Mouse (Mus musculus): Measurements from ENCODE around the gene Clock.

Gene Clock

GRCm38 (mm10) chr5:76250948-76251347, 53.6 kb downstream of the Clock start:
- DNase-seq = no peak

- DNase-seq = no peak
Observed at GRCm38 (mm10) chr5:76246539-76246938, 58.1 kb downstream of the Clock start.

DNA sequence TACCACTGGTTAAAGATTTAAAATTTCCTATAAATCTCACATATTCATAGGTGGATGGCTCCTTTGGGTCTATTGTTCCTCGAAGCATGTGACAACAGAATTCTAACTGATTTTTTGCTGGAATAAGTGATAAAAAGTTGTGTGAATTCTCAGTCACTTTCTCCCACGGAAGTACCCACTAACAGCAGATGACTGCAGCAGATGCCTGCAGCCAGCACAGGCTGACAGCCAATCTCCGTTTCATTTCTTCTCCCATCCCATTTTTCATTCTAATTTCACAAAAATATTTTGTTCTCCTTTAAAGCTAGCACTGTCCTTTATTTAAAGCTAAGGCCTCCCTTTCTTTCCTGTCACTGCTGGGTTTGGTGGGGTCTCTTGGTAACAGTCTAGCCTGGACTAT, 59.2 kb downstream of the Clock start:
- no peak for DNase-seq

DNA sequence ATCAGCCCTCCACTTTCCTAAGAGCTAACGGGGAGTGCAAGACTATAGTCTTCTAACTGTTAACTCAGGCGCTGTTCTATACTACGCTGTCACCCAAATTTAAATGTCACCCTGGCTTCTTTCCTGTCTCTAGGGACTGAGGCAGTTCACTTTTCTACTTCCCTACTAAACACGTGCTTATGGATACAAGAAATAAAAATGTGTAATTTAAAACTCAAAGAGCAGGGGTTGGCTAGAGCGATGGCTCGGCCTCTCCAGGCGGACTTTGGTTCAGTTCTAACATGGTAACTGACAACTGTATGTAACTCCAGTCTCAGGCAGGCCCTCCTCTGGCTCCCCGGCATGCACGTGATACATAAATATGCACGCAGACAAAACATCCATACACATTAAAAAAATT, 60.2 kb downstream of the Clock start:
- DNase-seq = no peak

DNA sequence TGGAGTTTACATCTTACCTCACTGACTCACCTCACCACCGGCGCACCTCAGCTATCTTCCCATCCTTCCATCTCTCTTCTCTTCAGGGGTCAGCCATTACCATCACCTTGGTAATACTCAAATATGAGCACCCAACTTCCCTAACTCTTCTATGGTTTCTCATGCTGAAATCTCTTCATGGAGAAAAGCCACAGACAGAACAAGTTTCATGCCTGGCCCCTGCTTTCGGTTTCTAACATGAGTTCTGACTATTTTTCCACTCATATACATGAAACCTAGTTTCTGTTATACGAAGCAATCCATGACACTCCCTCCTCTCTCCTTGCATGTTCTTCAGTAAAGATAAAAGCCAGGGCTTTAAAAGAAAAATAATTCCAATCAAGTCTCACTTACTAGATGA, 60.7 kb downstream of the Clock start:
- DNase-seq = no peak

GRCm38 (mm10) chr5:76243274-76243673, 61.3 kb downstream of the Clock start:
- no peak for DNase-seq

- no peak for DNase-seq
Observed at GRCm38 (mm10) chr5:76231171-76231855, 73.3 kb downstream of the Clock start.

DNA sequence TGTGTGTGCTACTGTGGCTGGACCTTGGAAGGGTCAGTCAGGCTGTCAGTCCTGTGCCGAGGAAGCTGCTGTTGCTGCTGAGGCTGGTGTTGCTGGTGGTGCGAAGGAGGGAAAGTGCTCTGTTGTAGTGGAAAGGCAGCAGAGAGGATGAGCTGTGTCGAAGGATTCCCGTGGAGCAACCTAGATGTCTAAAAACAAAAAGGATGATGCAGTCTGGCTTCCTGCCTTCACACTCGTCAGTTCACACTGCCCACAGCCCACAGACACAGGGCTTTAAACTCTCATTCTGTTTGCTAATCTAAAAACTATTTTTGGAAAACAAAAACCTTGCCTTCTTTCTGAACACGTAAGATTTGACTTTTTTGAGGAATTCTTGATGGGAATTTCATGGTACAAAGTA, 87.9 kb downstream of the Clock start:
- no peak for DNase-seq

GRCm38 (mm10) chr5:76208066-76208465, 96.5 kb downstream of the Clock start:
- no peak for DNase-seq

- DNase-seq = no peak
Observed at GRCm38 (mm10) chr5:76205886-76206285, 98.7 kb downstream of the Clock start.

- DNase-seq = no peak
Observed at GRCm38 (mm10) chr5:76203171-76203570, 101.4 kb downstream of the Clock start.

DNA sequence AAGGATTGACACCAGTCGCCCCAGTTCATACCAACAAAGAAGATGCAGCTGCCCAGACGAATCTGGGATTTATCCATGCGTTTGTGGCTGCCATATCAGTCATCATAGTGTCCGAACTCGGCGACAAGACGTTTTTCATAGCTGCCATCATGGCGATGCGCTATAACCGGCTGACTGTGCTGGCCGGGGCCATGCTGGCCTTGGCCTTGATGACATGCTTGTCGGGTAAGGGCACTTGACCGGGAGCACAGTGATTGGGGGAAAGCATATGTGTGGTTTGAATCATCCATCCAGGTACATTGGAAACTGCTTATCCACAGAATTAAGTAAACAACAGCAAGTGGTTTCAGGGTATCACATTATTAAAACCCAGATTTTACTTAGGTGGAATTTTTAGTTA, 105.2 kb downstream of the Clock start:
- no peak for DNase-seq

- no peak for DNase-seq
Observed at GRCm38 (mm10) chr5:76194377-76194945, 110.1 kb downstream of the Clock start.

- DNase-seq = no peak
Observed at GRCm38 (mm10) chr5:76193075-76193474, 111.5 kb downstream of the Clock start.

DNA sequence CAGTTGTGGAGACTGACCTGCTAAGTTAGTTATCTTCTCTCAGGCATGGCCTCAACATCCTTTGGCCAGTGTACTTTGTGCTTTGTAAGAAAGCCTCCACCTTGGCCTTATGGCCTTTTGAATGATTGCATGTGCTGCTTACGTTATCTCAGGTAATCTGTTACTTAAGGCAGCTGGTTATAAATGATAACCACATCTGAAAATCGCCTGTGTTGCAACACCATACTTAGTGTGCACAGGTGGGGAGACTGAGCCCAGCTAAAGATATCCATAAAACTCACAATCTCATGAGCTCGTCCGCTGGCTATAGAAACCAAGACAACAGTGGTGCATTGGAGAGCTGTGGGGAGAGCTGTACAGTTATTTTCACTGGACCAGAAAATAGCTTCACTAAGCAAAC, 114.0 kb downstream of the Clock start:
- no peak for DNase-seq

- DNase-seq = no peak
Observed at GRCm38 (mm10) chr5:76187885-76188284, 116.7 kb downstream of the Clock start.

DNA sequence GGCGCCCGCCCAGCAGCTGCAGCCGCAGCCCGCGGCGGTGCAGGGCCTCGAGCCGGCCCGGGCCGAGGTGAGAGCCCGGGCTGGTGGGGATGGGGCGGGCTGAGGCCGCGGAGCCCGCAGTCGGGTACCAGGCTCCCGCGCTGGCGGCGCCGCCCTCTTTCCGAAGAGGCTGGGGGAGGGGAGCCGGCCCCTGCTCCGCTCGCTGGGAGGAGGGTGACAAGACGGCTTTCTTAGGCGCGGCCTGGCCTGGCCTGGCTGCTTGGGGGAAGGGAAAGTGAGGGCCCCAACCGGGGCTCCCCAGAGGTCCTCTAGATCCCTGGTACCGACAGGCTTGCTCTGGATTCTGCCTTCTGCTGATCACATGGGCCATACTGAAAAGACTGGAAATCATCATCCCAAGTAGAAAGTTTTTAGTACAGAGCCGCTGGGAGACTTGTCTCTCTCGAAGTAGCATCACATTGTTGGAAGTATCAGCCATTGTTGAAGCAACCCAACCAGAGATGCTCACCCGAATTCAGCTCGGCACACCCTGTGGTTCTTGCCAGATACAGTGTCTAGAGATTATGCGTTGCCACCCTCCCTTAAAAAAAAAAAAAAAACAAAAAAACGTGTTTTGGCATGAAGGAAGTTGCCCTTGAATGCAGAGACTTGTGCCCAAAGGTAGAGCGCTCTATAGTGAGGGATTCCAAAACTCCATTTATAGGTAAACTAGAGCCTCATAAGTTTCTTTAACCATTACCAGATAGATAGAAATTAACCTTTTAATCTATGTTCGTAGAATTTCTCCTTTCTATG, 120.1 kb downstream of the Clock start:
- DNase-seq = peak; percentile 83

DNA sequence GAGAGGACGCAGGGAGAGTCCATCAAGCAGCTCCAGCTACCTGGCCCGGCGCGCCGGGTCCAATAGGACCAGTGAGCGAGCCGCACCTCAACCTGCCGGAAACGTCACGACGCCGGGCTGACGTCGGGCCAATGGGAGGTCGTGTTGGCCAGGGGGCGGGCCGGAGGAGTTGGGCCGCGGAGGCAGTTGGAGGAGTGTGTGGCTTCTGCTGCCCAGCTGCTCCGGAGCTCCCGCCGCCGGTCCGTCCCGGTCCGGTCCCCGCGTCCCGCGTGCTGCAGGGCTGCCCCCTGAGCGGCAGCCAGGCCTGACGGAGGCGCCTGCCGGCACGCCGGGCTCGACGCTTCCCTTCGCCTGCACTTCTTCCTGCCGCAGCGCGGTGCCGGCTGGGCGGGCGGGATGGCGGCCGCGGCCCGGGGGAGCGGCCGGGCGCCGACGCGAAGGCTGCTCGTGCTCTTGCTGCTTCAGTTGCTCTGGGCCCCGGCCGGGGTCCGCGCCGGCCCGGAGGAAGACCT, 120.8 kb downstream of the Clock start, which contains the start of gene Tmem165:
Gene Tmem165 (plus strand): TSS at position 131 of the 512 bp plus-strand sequence.
- peak; percentile 95 for DNase-seq

DNA sequence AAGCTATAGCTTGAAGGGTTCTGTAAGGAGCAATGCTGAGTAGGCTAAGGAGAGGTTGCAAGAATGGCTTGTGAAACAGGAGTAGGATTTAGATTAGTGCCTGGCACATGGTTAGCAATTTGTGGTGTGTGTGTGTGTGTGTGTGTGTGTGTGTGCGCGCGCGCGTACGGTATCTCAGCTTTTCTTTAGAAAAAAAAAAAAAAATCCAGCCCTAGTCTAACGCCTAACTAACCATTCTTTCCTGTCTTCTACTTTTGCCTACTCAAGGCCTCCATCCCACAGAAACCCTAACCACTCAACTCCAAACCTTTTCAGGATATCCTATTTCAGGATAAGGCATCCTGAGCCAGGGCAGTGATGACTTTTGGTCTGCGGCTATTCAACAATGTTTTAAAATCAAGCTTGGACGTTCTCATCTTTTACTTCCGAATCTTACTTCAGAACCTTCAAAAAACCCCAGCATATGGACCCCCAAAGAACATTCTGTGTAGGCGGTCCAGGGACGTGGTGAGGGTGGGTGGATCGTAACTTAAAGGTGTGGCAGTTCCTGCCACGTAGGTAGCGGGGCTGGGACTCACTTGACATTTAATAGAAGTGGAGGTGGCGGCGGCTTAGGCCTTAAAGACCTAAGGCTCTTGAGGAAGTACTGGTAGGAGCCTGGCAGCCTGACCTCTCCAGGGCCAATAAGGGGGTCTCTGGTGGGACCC, 121.4 kb downstream of the Clock start:
- DNase-seq = no peak

GRCm38 (mm10) chr5:76182326-76182725, 122.3 kb downstream of the Clock start:
- no peak for DNase-seq

DNA sequence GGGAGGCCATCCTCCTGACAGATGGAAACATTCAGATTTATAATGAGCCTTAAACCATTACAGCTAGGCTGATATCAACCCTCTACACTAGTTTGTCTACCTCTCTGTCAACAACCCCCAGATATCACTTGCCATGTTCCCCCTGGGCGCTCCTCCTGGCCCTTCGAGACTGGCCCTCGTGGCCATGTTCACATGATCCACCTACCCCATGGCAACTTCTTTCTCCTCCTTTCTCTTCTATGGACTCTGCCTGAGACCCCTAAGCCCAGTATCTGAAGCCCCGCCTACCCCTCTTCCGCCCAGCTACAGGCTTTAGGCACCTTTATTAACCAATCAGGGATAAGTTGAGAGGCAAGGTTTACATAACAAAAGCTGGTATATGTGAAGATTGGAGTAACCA, 124.8 kb downstream of the Clock start:
- DNase-seq = no peak

DNA sequence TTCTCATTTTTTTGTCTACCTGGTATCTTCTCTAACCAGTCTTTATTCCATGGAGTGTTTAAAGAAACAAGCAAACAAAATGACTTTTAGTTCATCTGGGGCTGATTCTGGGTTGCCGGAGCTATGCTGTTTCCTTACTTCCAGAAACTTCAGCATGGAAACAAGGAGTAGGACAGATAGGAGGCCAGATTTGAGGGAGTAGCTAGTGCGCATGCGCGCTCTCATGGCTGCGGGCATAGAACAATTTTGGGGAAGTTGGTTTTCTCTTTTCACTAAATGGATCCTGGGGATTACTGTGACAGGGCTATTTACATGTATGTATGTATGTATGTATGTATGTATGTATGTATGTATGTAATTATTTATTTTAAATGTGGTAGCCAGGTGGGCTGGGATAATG, 125.4 kb downstream of the Clock start:
- no peak for DNase-seq

DNA sequence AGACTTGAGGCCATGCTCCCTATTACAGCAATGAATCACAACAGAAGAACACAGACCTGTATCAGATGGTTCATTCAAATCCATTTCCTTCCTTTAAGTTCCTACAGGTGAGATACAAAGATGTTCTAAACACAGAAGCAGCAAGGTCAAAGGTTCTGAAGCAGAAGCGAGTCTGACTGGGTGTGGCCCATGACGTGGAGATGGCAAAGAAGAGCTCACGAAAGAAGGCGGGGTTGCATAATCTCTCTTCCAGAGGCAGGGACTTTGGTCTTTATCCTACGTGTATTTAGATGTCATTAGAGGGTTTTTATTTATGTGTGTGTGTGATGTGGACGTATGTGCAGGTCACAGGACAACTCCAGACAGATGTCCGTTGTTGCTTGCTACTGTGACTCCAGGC, 126.9 kb downstream of the Clock start:
- no peak for DNase-seq

All from retina, postnatal 1 day (tissue).